Mouse (Mus musculus) spleen, adult 2 months (tissue): Measurements from ENCODE around the gene Proser2. TPM values are rescaled to one million over a fixed set of nuclear protein-coding genes. Genes with fewer than 3 reads are reported as not detected.
"Not testable (repeated sequence)": the region's sequence is repeated elsewhere in the genome, so short reads cannot be mapped to it uniquely, and the experiment has no call there.

ENCODE experiments used
- DNase-seq, 2 experiments: peaks; one replicate each; pipeline versions ENCODE4 v3.0.0 to v3.0.0-alpha.2; 2012 to 2021; ENCODE audit warnings: low spot score in 2 of 2, low read depth in 1 of 2
- H3K27ac ChIP-seq: fragments of 200-500 bp; 2 replicates; pipeline ENCODE4 v1.5.1; 2012; ENCODE audit warnings: low read length, inconsistent platforms; ENCODE audit not compliant: insufficient read depth
- H3K27me3 ChIP-seq: fragments of 200-500 bp; 2 replicates; pipeline ENCODE4 v1.6.1; 2012; ENCODE audit warnings: mild to moderate bottlenecking, moderate library complexity, low read length, inconsistent platforms; ENCODE audit not compliant: control insufficient read depth, insufficient read depth
- H3K36me3 ChIP-seq: fragments of 200-500 bp; 2 replicates; pipeline ENCODE4 v1.6.1; 2012; ENCODE audit warnings: mild to moderate bottlenecking, low read length, inconsistent platforms; ENCODE audit not compliant: control insufficient read depth, insufficient read depth
- H3K4me1 ChIP-seq: fragments of 200-500 bp; 2 replicates; pipeline ENCODE4 v1.6.1; 2011; ENCODE audit warnings: inconsistent platforms; ENCODE audit not compliant: control insufficient read depth, insufficient read depth, insufficient read length
- H3K4me3 ChIP-seq: fragments of 200-500 bp; 2 replicates; pipeline ENCODE4 v1.5.1; 2011; ENCODE audit warnings: mild to moderate bottlenecking, inconsistent platforms; ENCODE audit not compliant: insufficient read depth, insufficient read length; ENCODE audit errors: extremely low read depth
- CTCF ChIP-seq: fragments of 200-500 bp; IDR thresholded peaks from 2 replicates; pipeline ENCODE4 v1.5.1; 2011; ENCODE audit warnings: mild to moderate bottlenecking, inconsistent platforms; ENCODE audit not compliant: insufficient read depth, insufficient read length, insufficient replicate concordance; ENCODE audit errors: extremely low read depth
- POLR2A ChIP-seq: fragments of 200-500 bp; IDR thresholded peaks from 2 replicates; pipeline ENCODE4 v1.6.1; 2011; ENCODE audit warnings: low read depth, low read length, inconsistent platforms
- WGBS: fragments of 180-500 bp; shearing (Covaris S2); methylation state at CpG from one replicate; pipeline ENCODE4 v1.1.7; 2018; 5-methylcytosine and 5-hydroxymethylcytosine counted together
- polyA plus RNA-seq: library from polyadenylated mRNA; depleted of rRNA; stranded (reverse); fragments of >200 nt; gene quantifications from 2 replicates; pipeline ENCODE4 v1.2.3, GENCODE M21; 2012

The Proser2 gene
- polyA plus RNA-seq, 1 experiment, result 9.7 TPM

DNA sequence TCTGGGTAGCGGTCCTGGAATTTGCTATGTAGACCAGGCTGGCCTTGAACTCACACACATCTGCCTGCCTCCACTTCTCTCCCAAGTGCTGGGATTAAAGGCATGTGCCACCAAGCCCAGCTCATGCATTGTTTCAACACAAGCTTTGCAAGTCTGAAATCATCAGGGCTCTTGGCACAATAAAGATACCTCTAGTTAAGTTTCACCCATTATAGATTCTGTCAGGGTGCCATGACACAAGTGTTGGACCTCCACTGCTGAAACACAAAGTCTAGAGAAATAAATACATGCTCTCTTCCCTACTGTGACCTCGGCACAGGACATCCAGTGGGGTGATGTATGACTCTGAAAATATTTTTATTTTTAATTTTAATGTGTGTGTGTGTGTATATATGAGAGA lies 24.6 kb downstream of the Proser2 start:
- H3K27me3 ChIP-seq, result peaks cover 5% of the 10 kb centered on the region; the same call in 1 of the 2 replicates
- H3K4me1 ChIP-seq, result peaks cover 2% of the 10 kb centered on the region; the same call in 1 of the 2 replicates
- H3K4me3 ChIP-seq, result no peak overlapping the region
- WGBS, result 92% methylated on average over 2 of the region's 2 CpGs
- no peak for DNase-seq
- TF ChIP-seq CTCF, result no peak
- no peak for TF ChIP-seq POLR2A
- H3K27ac ChIP-seq, result no peak overlapping the region
- no peaks in the 10 kb centered on the region for H3K36me3 ChIP-seq

DNA sequence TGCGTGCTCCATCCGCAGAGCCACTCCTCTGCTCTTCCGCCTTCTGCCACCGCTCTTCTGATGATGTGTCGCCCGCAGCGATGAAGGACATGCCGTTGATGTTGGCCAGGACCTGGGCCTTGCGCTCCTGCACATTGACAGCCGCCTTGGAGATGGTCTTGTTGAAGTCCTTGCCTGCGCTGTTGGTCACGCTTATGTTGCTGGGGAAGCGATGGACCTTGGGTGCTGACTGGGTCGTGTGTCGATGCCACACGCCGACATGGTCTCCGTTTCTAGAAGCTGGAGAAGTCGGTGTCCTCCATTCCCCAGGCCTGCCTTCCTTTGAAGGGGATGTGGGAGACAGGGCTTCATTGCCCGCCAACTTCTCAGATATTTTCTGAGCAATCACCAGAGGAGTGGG lies 29.3 kb downstream of the Proser2 start:
- DNase-seq, result no peak
- 46% methylated on average over 20 of the region's 20 CpGs for WGBS
- Histone ChIP-seq H3K4me1 (peaks cover 6% of the 10 kb centered on the region; the same call in 1 of the 2 replicates), H3K4me3 (peak overlapping the region; percentile 24; the same call in 1 of the 2 replicates), H3K27ac (no peak overlapping the region), H3K36me3 (no peaks in the 10 kb centered on the region), H3K27me3 (peaks cover 10% of the 10 kb centered on the region; the same call in 1 of the 2 replicates)
- TF ChIP-seq POLR2A (no peak), CTCF (no peak)

DNA sequence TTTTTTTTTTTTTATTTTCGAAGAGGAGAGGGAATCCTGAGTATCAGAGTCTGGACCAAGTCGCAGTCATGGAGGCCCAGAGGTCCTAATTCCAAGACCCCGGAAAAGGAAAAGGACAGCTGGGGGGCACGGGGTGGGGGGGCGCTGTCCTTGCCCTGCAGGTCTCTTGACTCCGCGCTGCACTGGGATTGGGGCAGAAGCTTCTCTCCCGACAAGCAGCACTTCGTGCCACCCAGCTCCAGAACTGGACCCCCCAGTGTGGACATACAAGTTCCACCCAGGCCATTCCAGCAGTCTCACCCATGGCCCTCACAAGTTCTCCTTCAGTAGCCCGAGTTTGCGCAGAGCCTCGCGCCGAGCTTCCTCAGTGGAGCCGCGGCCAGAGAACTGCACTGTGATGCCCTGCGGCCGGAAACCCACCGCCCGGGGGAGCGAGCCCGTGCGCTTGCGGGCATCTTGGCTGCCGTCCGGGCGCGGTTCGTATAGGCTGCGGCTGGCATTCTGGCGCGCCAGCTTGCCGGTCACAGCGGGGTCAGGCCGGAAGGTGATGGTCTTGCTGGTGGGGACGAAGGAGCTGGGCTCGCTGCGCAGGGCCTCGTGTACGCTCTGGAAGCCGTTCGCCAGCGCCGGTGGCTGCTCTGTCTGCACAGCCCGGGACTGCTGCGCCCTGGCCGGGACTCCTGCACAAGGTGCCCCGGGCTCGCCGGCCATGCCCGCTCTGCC lies 29.8 kb downstream of the Proser2 start:
- peaks cover 10% of the 10 kb centered on the region; the same call in 1 of the 2 replicates for H3K27me3 ChIP-seq
- peak overlapping the region; percentile 24; the same call in 1 of the 2 replicates for H3K4me3 ChIP-seq
- 15% methylated on average over 50 of the region's 51 CpGs for WGBS

DNA sequence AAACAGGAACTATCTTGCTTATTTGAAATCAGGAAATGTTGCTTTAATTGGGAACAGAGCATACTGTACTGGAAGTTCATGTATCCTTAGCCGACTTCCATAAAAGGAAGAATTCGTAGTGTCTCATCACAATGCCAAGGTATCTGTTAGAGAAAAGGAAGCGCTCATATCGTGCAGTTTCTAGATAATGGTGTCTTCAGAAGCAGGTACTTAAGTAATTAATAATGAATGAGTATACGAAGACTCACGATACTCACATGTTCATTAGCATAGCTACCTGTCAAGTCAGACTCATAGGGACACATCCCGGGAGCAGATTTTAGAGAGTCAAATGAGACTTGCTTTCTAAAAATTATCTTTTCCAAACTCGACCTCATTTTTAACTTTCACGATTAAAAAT lies 30.6 kb downstream of the Proser2 start:
- no peak for TF ChIP-seq CTCF
- no peak for TF ChIP-seq POLR2A
- Histone ChIP-seq H3K27ac (no peak overlapping the region), H3K4me3 (no peak overlapping the region), H3K27me3 (peaks cover 10% of the 10 kb centered on the region; the same call in 1 of the 2 replicates), H3K4me1 (peaks cover 6% of the 10 kb centered on the region; the same call in 1 of the 2 replicates), H3K36me3 (no peaks in the 10 kb centered on the region)
- no peak for DNase-seq
- 74% methylated on average over 9 of the region's 9 CpGs for WGBS

More for the DNA sequence above, 29.8 kb downstream of the Proser2 start:
- DNase-seq, result no peak
- Histone ChIP-seq H3K36me3 (no peaks in the 10 kb centered on the region), H3K4me1 (peaks cover 6% of the 10 kb centered on the region; the same call in 1 of the 2 replicates), H3K27ac (no peak overlapping the region)
- TF ChIP-seq CTCF (no peak), POLR2A (no peak)

DNA sequence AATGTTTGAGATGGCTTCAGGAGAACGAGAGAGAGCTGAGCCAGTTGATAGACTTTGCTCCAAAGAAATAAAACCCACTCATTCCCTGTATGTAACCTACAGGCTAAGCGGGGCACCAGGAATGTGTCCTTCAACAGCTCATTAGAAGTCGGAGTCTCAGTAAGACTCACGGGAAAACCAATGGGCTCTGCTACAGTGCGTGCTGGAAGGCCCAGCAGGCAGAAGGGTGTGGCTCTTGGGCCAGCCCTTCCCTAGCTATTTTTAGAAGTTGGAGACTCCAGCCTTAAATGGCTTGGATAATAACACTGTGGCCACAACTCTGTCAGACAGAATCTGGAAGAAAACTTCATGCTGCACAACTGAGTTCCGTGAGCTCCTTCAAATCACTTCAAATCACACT lies 31.1 kb downstream of the Proser2 start:
- DNase-seq, result no peak
- Histone ChIP-seq H3K36me3 (no peaks in the 10 kb centered on the region), H3K27me3 (peaks cover 10% of the 10 kb centered on the region; the same call in 1 of the 2 replicates), H3K4me3 (no peak overlapping the region), H3K27ac (no peak overlapping the region), H3K4me1 (peaks cover 6% of the 10 kb centered on the region; the same call in 1 of the 2 replicates)
- TF ChIP-seq CTCF (no peak), POLR2A (no peak)
- 78% methylated on average over 6 of the region's 6 CpGs for WGBS

DNA sequence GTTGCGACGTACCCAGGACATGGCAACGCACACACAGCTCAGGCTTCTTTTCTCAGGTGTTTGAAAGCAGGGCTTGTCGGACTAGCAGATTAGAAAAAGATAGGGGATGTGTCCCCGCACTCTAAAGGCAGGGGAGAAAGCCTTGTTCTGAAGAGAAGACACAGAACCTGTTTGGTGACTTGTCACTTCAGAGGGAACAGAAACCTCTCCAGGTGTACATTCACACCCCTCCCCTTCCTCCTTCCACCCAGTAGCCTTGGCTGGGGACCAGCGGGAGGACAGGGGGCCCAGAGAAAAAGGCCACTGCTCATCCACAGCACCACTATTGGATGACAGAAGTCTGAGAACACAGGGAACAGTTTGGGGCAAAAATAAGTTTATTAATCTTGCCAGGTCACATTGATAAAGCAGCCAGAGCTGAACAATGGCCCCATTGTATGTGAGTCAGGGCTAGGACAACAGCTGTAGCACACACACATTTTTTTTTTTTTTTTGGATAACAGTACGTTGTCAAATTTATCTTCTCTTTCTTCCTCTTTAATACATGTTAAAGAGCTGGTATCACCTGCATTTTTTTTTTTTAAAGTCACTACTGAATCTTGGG lies 32.8 kb downstream of the Proser2 start:
- no peaks in the 10 kb centered on the region for H3K36me3 ChIP-seq
- no peak overlapping the region for H3K27ac ChIP-seq
- no peak for DNase-seq
- no peak overlapping the region for H3K4me3 ChIP-seq
- WGBS, result 78% methylated on average over 7 of the region's 7 CpGs
- peaks cover 10% of the 10 kb centered on the region; the same call in 1 of the 2 replicates for H3K27me3 ChIP-seq
- H3K4me1 ChIP-seq, result peaks cover 6% of the 10 kb centered on the region; the same call in 1 of the 2 replicates
- TF ChIP-seq CTCF (no peak), POLR2A (no peak)

DNA sequence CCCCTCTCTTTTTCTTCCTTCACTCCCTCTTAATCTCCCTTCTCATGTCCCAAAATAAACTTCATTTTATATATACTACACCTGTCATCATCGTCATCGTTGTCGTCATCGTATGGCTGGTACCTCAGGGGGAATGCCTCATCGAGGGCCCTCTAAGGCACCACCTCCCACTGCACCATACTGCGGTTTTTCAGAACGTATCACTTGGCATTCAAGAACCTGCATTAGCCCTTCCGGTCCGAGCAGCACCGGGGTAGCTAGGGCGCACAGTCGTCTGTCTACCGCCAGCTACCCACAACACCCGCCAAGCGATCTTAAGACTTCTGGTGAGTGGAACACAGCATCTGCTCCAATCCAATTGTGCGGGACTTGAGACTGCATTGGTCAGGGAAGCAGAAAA lies 40.1 kb downstream of the Proser2 start:
- not testable (repeated sequence) for H3K27ac ChIP-seq, H3K4me3 ChIP-seq, DNase-seq, H3K36me3 ChIP-seq, H3K27me3 ChIP-seq, H3K4me1 ChIP-seq
- 94% methylated on average over 16 of the region's 16 CpGs for WGBS
